Mouse (Mus musculus) myocyte (in vitro differentiated cells): Measurements from ENCODE around the gene Rgr. TPM values are rescaled to one million over a fixed set of nuclear protein-coding genes. Genes with fewer than 3 reads are reported as not detected.
"Not testable (repeated sequence)": the region's sequence is repeated elsewhere in the genome, so short reads cannot be mapped to it uniquely, and the experiment has no call there.

Source experiments
- H3K27me3 ChIP-seq: one replicate; pipeline ENCODE4 v1.6.1; 2011; ENCODE audit not compliant: control insufficient read depth, insufficient read depth, insufficient read length
- H3K36me3 ChIP-seq: one replicate; pipeline ENCODE4 v1.6.1; 2011; ENCODE audit not compliant: control insufficient read depth, insufficient read depth
- H3K4me2 ChIP-seq: one replicate; pipeline ENCODE4 v1.6.1; 2011; ENCODE audit warnings: low read depth, control low read depth
- H3K4me3 ChIP-seq: one replicate; pipeline ENCODE4 v1.5.1; 2011; ENCODE audit warnings: mild to moderate bottlenecking, control low read depth, moderate library complexity
- H3K79me2 ChIP-seq: one replicate; pipeline ENCODE4 v1.6.1; 2011; ENCODE audit not compliant: control insufficient read depth, insufficient read depth
- H3ac ChIP-seq: one replicate; pipeline ENCODE4 v1.6.1; 2011; ENCODE audit not compliant: control insufficient read depth, insufficient read length
- CEBPB ChIP-seq: IDR thresholded peaks from 2 replicates; pipeline ENCODE4 v1.6.1; 2011; ENCODE audit warnings: mild to moderate bottlenecking, moderate library complexity; ENCODE audit not compliant: poor library complexity, insufficient read depth, severe bottlenecking
- E2F4 ChIP-seq: IDR thresholded peaks from one replicate; pipeline ENCODE4 v1.6.1; 2011; ENCODE audit warnings: mild to moderate bottlenecking, control low read depth, moderate library complexity; ENCODE audit not compliant: insufficient read depth
- MAX ChIP-seq: IDR thresholded peaks from one replicate; pipeline ENCODE4 v1.6.1; 2011; ENCODE audit warnings: low read depth, mild to moderate bottlenecking, control low read depth
- MYOD1 ChIP-seq, 3 experiments: IDR thresholded peaks; one replicate each; pipeline ENCODE4 v1.6.1; 2011; ENCODE audit warnings: control low read depth in 2 of 3, low read depth in 2 of 3, mild to moderate bottlenecking in 2 of 3, moderate library complexity in 1 of 3; ENCODE audit not compliant: insufficient read length in 2 of 3, control insufficient read depth in 1 of 3
- MYOG ChIP-seq, 3 experiments: IDR thresholded peaks; one replicate each; pipeline ENCODE4 v1.6.1; 2011; ENCODE audit warnings: control low read depth in 2 of 3, low read depth in 2 of 3, mild to moderate bottlenecking in 2 of 3; ENCODE audit not compliant: insufficient read length in 2 of 3, control insufficient read depth in 1 of 3, insufficient read depth in 1 of 3
- POLR2A ChIP-seq: IDR thresholded peaks from one replicate; pipeline ENCODE4 v1.6.1; 2011; ENCODE audit warnings: low read depth, mild to moderate bottlenecking, control low read depth, moderate library complexity; ENCODE audit not compliant: insufficient read length
- POLR2AphosphoS2 ChIP-seq: IDR thresholded peaks from one replicate; pipeline ENCODE4 v1.6.1; 2011; ENCODE audit warnings: low read depth, control low read depth; ENCODE audit not compliant: insufficient read length
- REST ChIP-seq: IDR thresholded peaks from one replicate; pipeline ENCODE4 v1.6.1; 2011; ENCODE audit warnings: mild to moderate bottlenecking, control low read depth, moderate library complexity; ENCODE audit not compliant: insufficient read depth, insufficient read length
- SRF ChIP-seq: IDR thresholded peaks from one replicate; pipeline ENCODE4 v1.6.1; 2011; ENCODE audit warnings: low read depth; ENCODE audit not compliant: control insufficient read depth, insufficient read length
- TCF12 ChIP-seq: IDR thresholded peaks from one replicate; pipeline ENCODE4 v1.6.1; 2011; ENCODE audit warnings: mild to moderate bottlenecking, control low read depth; ENCODE audit not compliant: poor library complexity, insufficient read depth, severe bottlenecking
- TCF3 ChIP-seq: IDR thresholded peaks from one replicate; pipeline ENCODE4 v1.6.1; 2011; ENCODE audit warnings: low read depth, control low read depth; ENCODE audit not compliant: insufficient read length
- USF1 ChIP-seq: IDR thresholded peaks from one replicate; pipeline ENCODE4 v1.6.1; 2011; ENCODE audit warnings: low read depth, mild to moderate bottlenecking, control low read depth, moderate library complexity
- polyA plus RNA-seq: library from polyadenylated mRNA; unstranded; fragments of >200 nt; fragmentation: generic; extraction: Trizol; gene quantifications from one replicate; pipeline ENCODE4 v1.2.1, GENCODE M21; 2012; ENCODE audit warnings: missing spikeins

The Rgr gene
- polyA plus RNA-seq, 1 experiment = not detected

DNA sequence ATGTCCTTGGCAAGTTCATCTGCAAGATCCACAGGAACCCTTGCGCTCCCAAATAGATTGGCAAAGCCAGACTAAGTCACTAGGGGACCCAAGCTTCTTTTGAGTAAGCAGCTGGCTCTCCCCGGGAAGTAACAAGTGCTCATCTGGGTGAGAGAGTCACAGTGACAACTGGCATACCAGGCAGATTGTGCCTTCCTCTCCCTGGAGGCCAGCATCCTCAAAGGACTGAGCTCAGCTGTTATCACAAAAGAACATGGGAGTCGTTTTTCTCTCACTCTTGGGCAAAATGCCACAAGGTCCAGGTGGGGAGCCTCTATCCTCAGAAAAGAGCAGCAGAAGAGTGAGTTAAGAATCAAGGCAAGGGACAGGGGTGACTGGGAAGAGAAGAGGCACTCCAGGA lies 42.9 kb downstream of the Rgr start:
- Histone ChIP-seq H3K4me3 (no peak overlapping the region), H3K79me2 (no peaks in the 10 kb centered on the region), H3ac (no peak overlapping the region), H3K36me3 (no peaks in the 10 kb centered on the region), H3K27me3 (peaks cover 2% of the 10 kb centered on the region), H3K4me2 (no peak overlapping the region)
- TF ChIP-seq REST (no peak), MAX (no peak), MYOD1 (IDR thresholded peaks at IDR 0.05; ENCODE audit: control insufficient read depth in 1 of 3, insufficient read length in 2 of 3, low read depth in 2 of 3) (peak in 1 of 3 experiments; percentile 5), MYOG (IDR thresholded peaks at IDR 0.05; ENCODE audit: control insufficient read depth in 1 of 3, insufficient read depth in 1 of 3, insufficient read length in 2 of 3, low read depth in 2 of 3) (peak in 1 of 3 experiments; percentile 27)

DNA sequence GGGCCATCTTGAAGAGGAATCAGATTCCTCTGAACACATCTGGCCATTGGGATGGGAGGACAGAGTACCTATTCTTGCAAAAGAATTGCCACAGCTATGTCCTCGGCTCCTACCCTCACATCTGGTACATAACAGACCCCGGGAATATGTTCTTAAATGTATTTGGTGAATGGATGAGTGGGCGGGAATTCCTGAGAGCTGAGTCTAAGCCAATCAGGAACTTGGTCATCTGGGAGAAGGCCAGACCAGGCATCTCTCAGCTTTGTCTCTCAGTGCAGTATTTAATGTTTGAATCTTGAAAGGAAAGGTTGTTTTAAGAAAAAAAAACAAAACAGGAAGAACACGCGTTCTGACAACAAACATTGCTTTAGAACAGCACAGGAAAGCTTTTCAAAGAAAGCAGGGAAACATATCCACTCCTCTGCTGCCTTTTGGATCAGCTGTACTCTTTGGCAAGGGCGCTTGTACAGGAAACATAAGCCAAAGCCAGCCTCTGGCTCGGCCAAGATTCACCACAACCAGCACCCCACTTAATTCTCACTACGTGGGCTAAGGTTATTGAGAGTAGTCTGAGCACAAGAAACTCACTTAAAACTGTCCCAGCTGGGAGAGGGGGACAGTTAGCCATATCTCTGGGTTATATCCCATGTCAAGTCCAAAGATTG lies 45.2 kb downstream of the Rgr start:
- no peak for TF ChIP-seq TCF12
- no peak for TF ChIP-seq REST
- no peak for TF ChIP-seq SRF
- TF ChIP-seq MYOG (IDR thresholded peaks at IDR 0.05; ENCODE audit: control insufficient read depth in 1 of 3, insufficient read depth in 1 of 3, insufficient read length in 2 of 3, low read depth in 2 of 3) = no peak
- no peak for TF ChIP-seq USF1
- no peak for TF ChIP-seq CEBPB
- TF ChIP-seq MYOD1 (IDR thresholded peaks at IDR 0.05; ENCODE audit: control insufficient read depth in 1 of 3, insufficient read length in 2 of 3, low read depth in 2 of 3) = no peak
- no peak for TF ChIP-seq TCF3
- no peak for TF ChIP-seq E2F4
- TF ChIP-seq MAX = no peak
- TF ChIP-seq POLR2A = no peak
- no peak for TF ChIP-seq POLR2AphosphoS2
- H3K27me3 ChIP-seq = peaks cover 7% of the 10 kb centered on the region
- H3ac ChIP-seq = no peak overlapping the region
- H3K4me2 ChIP-seq = peak overlapping the region; percentile 46
- no peaks in the 10 kb centered on the region for H3K79me2 ChIP-seq
- no peaks in the 10 kb centered on the region for H3K36me3 ChIP-seq
- H3K4me3 ChIP-seq = no peak overlapping the region

DNA sequence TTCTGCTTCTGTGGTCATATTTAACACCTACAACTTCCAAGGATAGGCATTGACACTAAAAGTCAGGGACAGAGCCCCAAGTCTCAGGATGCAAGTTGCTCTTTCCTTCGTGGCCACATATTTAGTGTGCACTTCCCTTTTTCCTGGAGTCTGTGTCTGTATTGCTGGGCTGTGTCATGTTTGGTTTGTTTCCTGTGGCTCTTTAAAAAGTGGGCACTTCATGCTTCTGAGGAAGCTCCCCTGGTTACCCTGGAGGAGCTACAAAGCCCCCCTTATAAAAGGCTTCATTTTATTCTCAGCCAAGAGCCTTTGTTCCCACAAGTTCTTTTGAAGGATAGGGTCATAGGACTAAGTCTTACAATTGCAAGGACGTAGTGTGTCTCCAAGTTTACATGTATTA lies 45.9 kb downstream of the Rgr start:
- H3K79me2 ChIP-seq = no peaks in the 10 kb centered on the region
- TF ChIP-seq SRF (no peak), POLR2AphosphoS2 (no peak), TCF3 (no peak), E2F4 (no peak), TCF12 (no peak), MYOG (IDR thresholded peaks at IDR 0.05; ENCODE audit: control insufficient read depth in 1 of 3, insufficient read depth in 1 of 3, insufficient read length in 2 of 3, low read depth in 2 of 3) (no peak), MYOD1 (IDR thresholded peaks at IDR 0.05; ENCODE audit: control insufficient read depth in 1 of 3, insufficient read length in 2 of 3, low read depth in 2 of 3) (no peak), CEBPB (no peak), POLR2A (no peak), REST (no peak), MAX (no peak), USF1 (no peak)
- H3ac ChIP-seq = no peak overlapping the region

DNA sequence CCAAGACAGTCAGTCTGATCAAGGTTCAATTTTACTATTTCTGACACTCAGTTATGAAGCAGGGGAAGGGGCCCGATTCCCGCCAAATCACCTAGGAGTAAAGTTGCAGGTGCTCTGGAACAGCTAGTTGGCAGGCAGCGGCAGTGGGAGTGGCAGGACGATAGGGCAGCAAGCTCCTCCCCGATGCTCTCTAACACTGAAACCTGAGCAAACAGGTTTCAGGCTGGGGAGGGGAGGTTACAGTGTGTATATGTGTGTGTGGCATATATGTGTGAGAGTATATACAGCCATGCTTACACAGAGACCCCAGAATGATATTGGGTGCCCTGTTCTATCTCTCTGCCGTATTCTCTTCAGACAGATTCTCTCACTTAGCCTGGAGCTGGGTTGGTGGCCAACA lies 48.0 kb downstream of the Rgr start:
- H3K4me3 ChIP-seq, H3K4me2 ChIP-seq, H3ac ChIP-seq, H3K27me3 ChIP-seq, H3K36me3 ChIP-seq, H3K79me2 ChIP-seq: not testable (repeated sequence)

More for the DNA sequence above, 45.9 kb downstream of the Rgr start:
- Histone ChIP-seq H3K27me3 (peaks cover 7% of the 10 kb centered on the region), H3K4me3 (no peak overlapping the region), H3K36me3 (no peaks in the 10 kb centered on the region), H3K4me2 (no peak overlapping the region)

DNA sequence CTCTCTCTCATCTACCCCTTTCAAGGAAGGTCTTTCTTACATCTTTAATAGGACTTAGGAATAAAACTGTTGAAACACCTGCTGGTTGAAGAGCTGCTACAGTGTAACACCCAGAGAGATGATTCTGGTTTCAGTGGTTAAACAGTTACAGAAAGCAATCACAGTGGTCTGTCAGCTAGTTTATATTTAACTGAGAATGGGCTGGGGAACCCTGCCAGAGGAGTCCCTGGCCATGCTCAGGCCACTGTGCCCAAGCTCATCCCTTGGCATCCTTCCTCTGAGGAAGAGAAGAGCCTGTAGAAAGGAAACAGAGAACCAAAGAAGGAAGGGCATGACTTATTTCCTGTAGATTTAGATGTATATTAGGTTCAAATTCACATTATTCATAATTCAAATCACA lies 59.0 kb downstream of the Rgr start:
- Histone ChIP-seq H3K36me3 (no peaks in the 10 kb centered on the region), H3ac (no peak overlapping the region), H3K79me2 (no peaks in the 10 kb centered on the region), H3K27me3 (peaks cover 4% of the 10 kb centered on the region), H3K4me3 (no peak overlapping the region), H3K4me2 (no peak overlapping the region)
- TF ChIP-seq TCF12 = no peak
- no peak for TF ChIP-seq MAX
- no peak for TF ChIP-seq E2F4
- TF ChIP-seq USF1 = no peak
- TF ChIP-seq TCF3 = no peak
- TF ChIP-seq REST = no peak
- TF ChIP-seq POLR2A = no peak
- no peak for TF ChIP-seq MYOG (IDR thresholded peaks at IDR 0.05; ENCODE audit: control insufficient read depth in 1 of 3, insufficient read depth in 1 of 3, insufficient read length in 2 of 3, low read depth in 2 of 3)
- TF ChIP-seq SRF = no peak
- TF ChIP-seq CEBPB = no peak
- no peak for TF ChIP-seq MYOD1 (IDR thresholded peaks at IDR 0.05; ENCODE audit: control insufficient read depth in 1 of 3, insufficient read length in 2 of 3, low read depth in 2 of 3)
- TF ChIP-seq POLR2AphosphoS2 = no peak
